Mouse (Mus musculus): Measurements from ENCODE around the gene Pitx3.
"Not testable (repeated sequence)": the region's sequence is repeated elsewhere in the genome, so short reads cannot be mapped to it uniquely, and the experiment has no call there.

Gene Pitx3

GRCm38 (mm10) chr19:46147511-46148371, at the start of gene Pitx3:
Gene Pitx3, minus strand, starts transcription at chr19:46148326.
- no peak for DNase-seq (ENCODE audit: extremely low read depth, low read depth, low spot score)

GRCm38 (mm10) chr19:46187203-46187602, 39.1 kb upstream of the Pitx3 start:
- DNase-seq (ENCODE audit: extremely low read depth, low read depth, low spot score), result no peak

GRCm38 (mm10) chr19:46186611-46187010, 38.5 kb upstream of the Pitx3 start:
- DNase-seq (ENCODE audit: extremely low read depth, low read depth, low spot score), result no peak

GRCm38 (mm10) chr19:46182241-46182640, 34.1 kb upstream of the Pitx3 start:
- no peak for DNase-seq (ENCODE audit: extremely low read depth, low read depth, low spot score)

- DNase-seq (ENCODE audit: extremely low read depth, low read depth, low spot score), result no peak
Measured at GRCm38 (mm10) chr19:46180274-46180673, 32.1 kb upstream of the Pitx3 start.

- no peak for DNase-seq (ENCODE audit: extremely low read depth, low read depth, low spot score)
Measured at GRCm38 (mm10) chr19:46177046-46177445, 28.9 kb upstream of the Pitx3 start.

- no peak for DNase-seq (ENCODE audit: extremely low read depth, low read depth, low spot score)
Measured at GRCm38 (mm10) chr19:46175173-46175572, 27.0 kb upstream of the Pitx3 start.

- DNase-seq (ENCODE audit: extremely low read depth, low read depth, low spot score), result no peak
Measured at GRCm38 (mm10) chr19:46172541-46172940, 24.4 kb upstream of the Pitx3 start.

GRCm38 (mm10) chr19:46169913-46170312, 21.8 kb upstream of the Pitx3 start:
- DNase-seq (ENCODE audit: extremely low read depth, low read depth, low spot score), result no peak

- no peak for DNase-seq (ENCODE audit: extremely low read depth, low read depth, low spot score)
Measured at GRCm38 (mm10) chr19:46169396-46169795, 21.3 kb upstream of the Pitx3 start.

GRCm38 (mm10) chr19:46167169-46167568, 19.0 kb upstream of the Pitx3 start:
- not testable (repeated sequence) for DNase-seq (ENCODE audit: extremely low read depth, low read depth, low spot score)

- no peak for DNase-seq (ENCODE audit: extremely low read depth, low read depth, low spot score)
Measured at GRCm38 (mm10) chr19:46165950-46166349, 17.8 kb upstream of the Pitx3 start.

- DNase-seq (ENCODE audit: extremely low read depth, low read depth, low spot score), result peak; percentile 96
Measured at GRCm38 (mm10) chr19:46152127-46152803, 4.1 kb upstream of the Pitx3 start, which contains the start of gene Gbf1. Gene Gbf1, plus strand, starts transcription at chr19:46152509.

- no peak for DNase-seq (ENCODE audit: extremely low read depth, low read depth, low spot score)
Measured at GRCm38 (mm10) chr19:46149091-46149490, 965 bp upstream of the Pitx3 start.

- DNase-seq (ENCODE audit: extremely low read depth, low read depth, low spot score), result no peak
Measured at GRCm38 (mm10) chr19:46148372-46148760, 240 bp upstream of the Pitx3 start.

- no peak for DNase-seq (ENCODE audit: extremely low read depth, low read depth, low spot score)
Measured at GRCm38 (mm10) chr19:46141091-46141490, 7.0 kb downstream of the Pitx3 start.

- DNase-seq (ENCODE audit: extremely low read depth, low read depth, low spot score), result no peak
Measured at GRCm38 (mm10) chr19:46140324-46140723, 7.8 kb downstream of the Pitx3 start.

GRCm38 (mm10) chr19:46136639-46137580, 11.2 kb downstream of the Pitx3 start:
- DNase-seq (ENCODE audit: extremely low read depth, low read depth, low spot score), result no peak

- no peak for DNase-seq (ENCODE audit: extremely low read depth, low read depth, low spot score)
Measured at GRCm38 (mm10) chr19:46135789-46136638, 12.1 kb downstream of the Pitx3 start.

GRCm38 (mm10) chr19:46135297-46135696, 12.8 kb downstream of the Pitx3 start:
- DNase-seq (ENCODE audit: extremely low read depth, low read depth, low spot score), result no peak
